Mouse (Mus musculus) small intestine, adult 2 months (tissue): Measurements from ENCODE around the gene Mybphl.

Experiments used
- CTCF ChIP-seq: fragments of 200-500 bp; IDR thresholded peaks from 2 replicates; pipeline ENCODE4 v1.5.1; 2012; ENCODE audit warnings: low read depth, mild to moderate bottlenecking, control low read depth, inconsistent platforms, low read length, moderate library complexity, mixed read lengths; ENCODE audit not compliant: insufficient replicate concordance, insufficient read length; ENCODE audit errors: extremely low read depth
- POLR2A ChIP-seq: fragments of 200-500 bp; IDR thresholded peaks from 2 replicates; pipeline ENCODE4 v1.6.1; 2012; ENCODE audit warnings: low read depth, mild to moderate bottlenecking, control low read depth, inconsistent platforms, low read length, moderate library complexity

DNA sequence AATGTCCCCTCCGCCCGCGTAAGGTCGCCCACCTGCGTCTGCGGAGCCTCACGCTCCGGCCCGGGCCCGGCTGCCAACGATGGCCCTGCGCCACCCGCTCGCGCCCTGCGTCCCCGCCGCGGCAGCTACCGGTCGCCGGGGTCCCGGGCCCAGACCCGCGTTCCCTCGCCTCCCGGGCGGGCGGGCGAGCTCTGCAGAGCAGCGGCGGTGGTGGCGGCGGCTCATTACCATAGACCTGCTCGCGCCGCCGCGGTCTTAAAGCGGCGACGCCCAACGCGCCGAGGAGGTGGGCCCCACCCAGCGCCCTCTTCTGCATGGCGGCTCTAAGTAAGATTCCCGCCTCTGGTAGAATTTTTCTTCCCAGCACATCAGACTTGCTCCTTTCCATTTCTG is 51.1 kb downstream of the Mybphl start:
- TF ChIP-seq CTCF, result no peak
- no peak for TF ChIP-seq POLR2A
